Mouse (Mus musculus) forebrain, embryonic 13.5 days (tissue): ENCODE data around the gene Smim1. TPM values are rescaled to one million over a fixed set of nuclear protein-coding genes. Genes with fewer than 3 reads are reported as not detected.
A peak's percentile ranks its signal among the peaks of the same experiment; 100 is the strongest.

Experiments
- ATAC-seq: fragments of 200-750 bp; cut with Nextera tagmentation; 2 replicates; pipeline ENCODE4 v1.8.0; 2017
- H3K27ac ChIP-seq: fragments of 300-500 bp; sonication (generic); 2 replicates; pipeline ENCODE4 v1.5.1; 2015; ENCODE audit warnings: inconsistent platforms, mild to moderate bottlenecking, moderate library complexity
- H3K27me3 ChIP-seq: fragments of 300-500 bp; sonication (generic); 2 replicates; pipeline ENCODE4 v1.6.1; 2015; ENCODE audit warnings: mild to moderate bottlenecking, inconsistent platforms
- H3K36me3 ChIP-seq: fragments of 300-500 bp; sonication (generic); 2 replicates; pipeline ENCODE4 v1.6.1; 2015; ENCODE audit warnings: mild to moderate bottlenecking, inconsistent platforms; ENCODE audit not compliant: poor library complexity, severe bottlenecking
- H3K4me1 ChIP-seq: fragments of 300-500 bp; sonication (generic); 2 replicates; pipeline ENCODE4 v1.6.1; 2015; ENCODE audit warnings: inconsistent platforms
- H3K4me2 ChIP-seq: fragments of 300-500 bp; sonication (generic); 2 replicates; pipeline ENCODE4 v1.6.1; 2015; ENCODE audit warnings: inconsistent platforms, mild to moderate bottlenecking, moderate library complexity
- H3K4me3 ChIP-seq: fragments of 300-500 bp; sonication (generic); 2 replicates; pipeline ENCODE4 v1.5.1; 2015; ENCODE audit warnings: mild to moderate bottlenecking, inconsistent platforms
- H3K9ac ChIP-seq: fragments of 300-500 bp; sonication (generic); 2 replicates; pipeline ENCODE4 v1.6.1; 2015; ENCODE audit warnings: mild to moderate bottlenecking, inconsistent platforms
- H3K9me3 ChIP-seq: fragments of 300-500 bp; sonication (generic); replicated peaks from 2 replicates; pipeline ENCODE4 v1.6.1; 2016; ENCODE audit warnings: inconsistent platforms
- WGBS: fragments of 180-500 bp; shearing (Covaris S2); methylation state at CpG from one replicate; pipeline ENCODE4 v1.1.7; 2015; 5-methylcytosine and 5-hydroxymethylcytosine counted together
- polyA plus RNA-seq: library from polyadenylated mRNA; unstranded; fragments of >200 nt; fragmentation: Nextera tagmentation; extraction: Ambion mirVana; gene quantifications from 2 replicates; pipeline ENCODE4 v1.2.1, GENCODE M21; 2015

Smim1 gene
- polyA plus RNA-seq, 1 experiment from 2014 or later = 2.2 TPM

DNA sequence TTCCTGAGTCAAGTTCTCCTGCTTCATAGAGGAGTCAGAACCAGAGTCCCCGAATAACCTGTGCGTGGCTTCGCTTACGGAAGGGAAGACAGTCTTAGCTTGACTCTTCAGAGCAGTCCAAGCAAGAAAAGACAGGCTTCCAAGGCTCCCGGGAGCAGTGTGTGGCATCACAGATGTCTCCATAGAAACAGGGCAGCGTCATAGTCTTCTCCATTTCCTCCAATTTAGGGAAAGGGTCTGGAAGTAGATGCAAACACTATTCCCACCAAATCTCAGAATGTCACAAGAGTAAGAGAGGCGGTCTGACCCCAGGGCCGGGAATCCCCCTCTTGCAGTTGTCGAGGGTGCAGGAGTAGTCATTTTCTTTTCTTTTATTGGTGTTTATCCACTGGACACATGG, 16.5 kb upstream of the Smim1 start, which contains the start of gene Ccdc27:
Gene Ccdc27, minus strand, starts transcription at position 101 of the 400 bp plus-strand sequence.
- Histone ChIP-seq H3K4me2 (no peak within 1 kb of the TSS), H3K27ac (no peak within 1 kb of the TSS), H3K27me3 (0 out of 2 replicates have a peak, but pooled peaks cover 9% of the 10 kb centered on the region), H3K36me3 (no peaks in the 10 kb centered on the region), H3K9ac (no peak within 1 kb of the TSS), H3K4me3 (no peak within 1 kb of the TSS), H3K9me3 (no peaks in the 10 kb centered on the region), H3K4me1 (no peaks in the 10 kb centered on the region)
- no peak for ATAC-seq
- WGBS = 84% methylated on average over 9 of the region's 9 CpGs

DNA sequence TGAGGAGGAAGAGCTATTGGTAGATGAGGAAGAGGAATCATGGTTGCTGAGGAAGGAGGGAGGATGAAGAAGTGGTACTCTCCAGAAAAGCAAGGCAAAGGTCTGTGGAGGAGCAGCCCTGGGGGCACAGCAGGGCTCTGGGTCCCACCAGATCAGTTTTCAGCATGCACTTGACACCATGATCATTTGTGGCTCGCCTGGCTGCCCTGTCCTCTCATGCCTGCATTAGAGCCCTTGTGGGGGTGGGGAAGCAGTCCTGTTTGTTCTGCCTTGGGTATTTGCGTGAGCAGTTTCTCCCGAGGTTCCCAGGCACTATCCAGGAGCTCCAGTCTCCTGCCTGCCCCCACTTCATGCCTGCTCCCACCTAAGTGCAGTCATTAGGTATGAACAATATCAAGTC, 11.1 kb upstream of the Smim1 start:
- ATAC-seq = no peak
- Histone ChIP-seq H3K4me3 (no peak overlapping the region), H3K36me3 (no peaks in the 10 kb centered on the region), H3K27me3 (peaks cover 10% of the 10 kb centered on the region; the same call in 1 of the 2 replicates), H3K9me3 (no peaks in the 10 kb centered on the region), H3K27ac (no peak overlapping the region), H3K4me2 (no peak overlapping the region), H3K4me1 (no peaks in the 10 kb centered on the region), H3K9ac (no peak overlapping the region)
- 48% methylated on average over 3 of the region's 3 CpGs for WGBS

DNA sequence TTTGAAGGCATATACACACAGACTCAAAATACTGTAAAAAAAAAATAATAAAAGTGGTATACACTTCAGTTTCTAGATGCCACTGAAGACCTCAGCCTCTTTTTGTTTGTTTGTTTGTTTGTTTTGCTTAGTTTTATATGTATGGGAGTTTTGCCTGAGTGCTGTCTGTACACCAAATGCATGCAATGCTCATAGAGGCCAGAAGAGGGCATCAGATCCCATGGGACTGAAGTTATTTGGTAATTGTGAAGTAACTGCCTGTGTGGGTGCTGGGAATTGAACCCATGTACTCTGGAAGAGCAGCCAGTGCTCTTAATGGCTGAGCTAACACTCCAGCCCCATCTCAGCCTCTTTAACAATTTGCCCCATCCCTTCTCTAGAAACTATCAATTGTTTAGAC, 2.6 kb upstream of the Smim1 start:
- Histone ChIP-seq H3K36me3 (no peaks in the 10 kb centered on the region), H3K9ac (no peak overlapping the region), H3K27me3 (peaks cover 39% of the 10 kb centered on the region), H3K4me3 (no peak overlapping the region), H3K4me2 (no peak overlapping the region), H3K9me3 (no peaks in the 10 kb centered on the region), H3K27ac (no peak overlapping the region), H3K4me1 (peaks cover 11% of the 10 kb centered on the region)
- no peak for ATAC-seq

DNA sequence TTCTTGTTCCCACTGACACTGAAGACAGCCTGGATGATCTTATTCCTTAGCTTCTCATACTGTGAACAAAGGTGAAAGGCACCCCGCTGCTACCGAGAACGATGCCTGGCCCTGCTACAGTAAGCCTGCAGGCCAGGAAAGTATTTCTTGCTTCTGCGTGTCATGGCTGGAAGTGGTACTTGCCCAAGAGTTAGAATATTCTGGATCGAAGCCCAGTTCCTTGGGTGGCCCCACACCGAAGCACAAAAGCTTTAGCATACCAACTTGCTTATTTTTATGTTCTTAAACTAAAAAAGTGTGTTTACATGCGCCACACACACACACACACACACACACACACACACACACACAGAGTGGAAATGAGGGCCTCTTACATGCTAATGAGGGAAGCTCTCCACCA, 2.0 kb upstream of the Smim1 start:
- Histone ChIP-seq H3K9ac (no peak overlapping the region), H3K4me3 (no peak overlapping the region), H3K36me3 (no peaks in the 10 kb centered on the region), H3K9me3 (no peaks in the 10 kb centered on the region), H3K27ac (no peak overlapping the region), H3K4me2 (no peak overlapping the region), H3K27me3 (peaks cover 37% of the 10 kb centered on the region), H3K4me1 (peaks cover 11% of the 10 kb centered on the region)
- 74% methylated on average over 7 of the region's 7 CpGs for WGBS
- no peak for ATAC-seq

DNA sequence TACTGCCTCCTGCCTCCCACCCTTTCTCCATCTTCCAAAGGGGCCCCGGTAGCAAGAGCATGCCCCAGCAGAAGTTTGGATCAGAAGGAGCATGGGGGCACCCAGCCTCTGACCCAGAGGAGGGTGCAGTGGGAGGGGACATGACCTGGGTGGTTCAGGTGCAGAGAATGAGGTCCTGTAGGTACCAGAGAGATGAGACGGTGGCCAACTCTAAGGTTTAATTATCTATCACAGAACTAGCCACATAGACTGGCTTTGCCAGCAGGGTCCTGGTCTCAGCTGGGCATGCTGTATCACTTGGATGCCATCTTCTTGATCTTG, 371 bp upstream of the Smim1 start:
- peak overlapping the region; percentile 56 for H3K4me2 ChIP-seq
- no peaks in the 10 kb centered on the region for H3K9me3 ChIP-seq
- H3K27ac ChIP-seq = no peak overlapping the region
- H3K36me3 ChIP-seq = peaks cover 12% of the 10 kb centered on the region
- no peak for ATAC-seq
- 24% methylated on average over 2 of the region's 2 CpGs for WGBS
- H3K9ac ChIP-seq = no peak overlapping the region
- H3K4me3 ChIP-seq = no peak overlapping the region
- H3K27me3 ChIP-seq = peaks cover 37% of the 10 kb centered on the region
- H3K4me1 ChIP-seq = peaks cover 11% of the 10 kb centered on the region

DNA sequence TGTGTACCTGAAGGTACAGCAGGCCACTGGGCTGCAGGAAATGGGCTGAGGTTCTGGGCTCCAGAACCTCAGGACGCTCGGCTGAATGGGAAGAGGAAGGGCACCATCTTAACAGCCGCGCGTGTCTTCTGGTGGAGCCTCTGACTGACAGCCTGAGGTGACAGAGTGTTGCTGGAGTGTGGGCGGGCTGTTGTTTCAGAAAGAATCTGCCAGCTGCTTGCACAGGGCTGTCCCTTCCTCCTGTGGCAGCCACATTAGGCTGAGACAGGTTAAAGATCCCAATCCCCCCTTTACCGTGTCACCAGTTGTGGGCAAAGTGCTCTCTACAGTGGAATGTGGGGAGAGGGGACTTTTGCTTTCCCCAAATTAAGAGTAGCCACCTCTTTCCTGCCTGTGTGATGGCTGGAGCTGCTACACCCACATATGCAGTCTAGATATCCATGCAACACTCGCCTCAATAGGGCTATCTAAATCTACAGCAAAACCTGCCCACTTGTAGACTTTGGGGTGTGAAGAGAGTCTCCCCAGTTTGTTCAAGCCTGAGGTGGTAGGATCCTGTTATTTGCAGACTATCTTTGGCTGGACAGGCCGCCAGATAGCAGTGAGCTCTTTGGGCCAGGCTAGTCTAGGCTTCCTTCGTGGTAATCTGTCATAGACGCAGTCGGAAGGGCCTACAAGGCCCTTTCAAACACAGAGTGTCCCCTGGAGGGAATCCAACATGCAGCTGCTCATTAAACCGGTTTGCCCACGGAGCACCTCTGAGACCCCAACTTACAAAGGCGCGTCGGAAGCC, 1.1 kb downstream of the Smim1 start:
- Histone ChIP-seq H3K4me1 (peaks cover 11% of the 10 kb centered on the region), H3K4me2 (no peak overlapping the region), H3K9ac (0 out of 2 replicates have a peak overlapping the region, but pooled peaks have one; percentile 38), H3K9me3 (no peaks in the 10 kb centered on the region), H3K27me3 (peaks cover 34% of the 10 kb centered on the region), H3K4me3 (no peak overlapping the region), H3K36me3 (peaks cover 27% of the 10 kb centered on the region), H3K27ac (no peak overlapping the region)
- ATAC-seq = no peak
- 36% methylated on average over 17 of the region's 17 CpGs for WGBS

DNA sequence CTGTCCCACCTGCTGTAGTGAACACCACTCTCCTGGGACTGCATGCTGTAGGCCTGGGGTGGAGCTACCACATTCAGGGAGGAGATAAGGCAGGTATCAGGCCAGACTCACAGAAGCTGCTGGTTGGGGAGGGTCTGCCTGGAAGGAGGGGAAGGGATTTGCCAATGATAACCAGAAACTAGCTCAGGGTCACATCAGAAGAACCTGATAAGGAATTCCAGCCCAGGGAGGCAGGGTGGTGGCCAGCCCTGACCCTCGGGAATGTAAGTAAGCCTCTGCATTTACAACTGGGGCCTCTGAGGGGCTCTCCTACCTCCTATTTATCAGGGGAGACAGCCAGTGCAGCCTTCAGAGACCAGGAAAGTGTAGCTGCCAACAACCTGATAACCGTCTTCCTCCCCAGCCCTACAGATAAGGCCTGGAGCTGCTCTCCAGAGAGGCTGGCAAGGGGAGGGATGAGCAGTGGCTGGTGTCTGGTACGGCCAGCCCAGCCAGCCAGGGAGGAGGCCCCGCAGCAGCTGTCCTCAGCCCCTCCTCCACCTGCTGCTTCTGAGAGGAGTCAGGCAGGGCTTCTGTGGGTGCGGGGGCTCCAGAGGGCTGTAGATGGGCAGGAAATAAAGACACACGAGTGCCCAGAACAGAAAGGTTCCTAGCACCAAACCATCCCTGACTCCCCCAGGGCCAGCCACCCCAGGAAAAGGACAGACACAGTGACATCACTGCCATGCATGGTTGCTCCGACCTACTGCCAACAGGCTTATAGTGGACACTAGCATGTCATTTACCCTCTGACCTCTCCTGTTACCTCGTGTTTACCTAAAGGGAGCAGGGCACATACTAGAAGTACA, 2.1 kb downstream of the Smim1 start:
- WGBS = 28% methylated on average over 8 of the region's 8 CpGs

DNA sequence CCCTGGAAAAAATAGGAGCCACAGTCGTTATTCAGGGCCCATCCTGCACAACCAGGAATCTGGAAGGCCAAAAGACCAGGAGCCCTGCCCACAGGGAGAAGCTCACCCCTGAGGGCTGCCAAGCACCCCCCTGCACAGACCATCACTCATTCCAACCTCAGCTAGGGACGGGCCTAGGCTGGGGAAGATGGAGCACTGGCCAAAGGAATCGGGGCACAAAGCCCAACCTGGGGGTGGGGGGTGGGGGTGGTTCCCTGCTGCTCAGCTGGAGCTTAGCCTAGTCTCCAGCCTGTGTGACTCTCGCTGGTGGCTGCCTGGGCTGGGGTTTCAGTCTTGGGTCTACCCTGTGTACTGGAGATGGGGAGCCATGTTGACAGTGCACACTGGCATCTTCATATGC, 3.2 kb downstream of the Smim1 start:
- H3K9me3 ChIP-seq = no peaks in the 10 kb centered on the region
- peaks cover 48% of the 10 kb centered on the region for H3K36me3 ChIP-seq
- H3K4me2 ChIP-seq = no peak overlapping the region
- H3K27me3 ChIP-seq = peaks cover 34% of the 10 kb centered on the region
- 46% methylated on average over 4 of the region's 4 CpGs for WGBS
- ATAC-seq = no peak
- H3K4me3 ChIP-seq = no peak overlapping the region
- H3K27ac ChIP-seq = no peak overlapping the region
- H3K4me1 ChIP-seq = peaks cover 11% of the 10 kb centered on the region
- no peak overlapping the region for H3K9ac ChIP-seq

More for the DNA sequence above, 2.1 kb downstream of the Smim1 start:
- Histone ChIP-seq H3K9me3 (no peaks in the 10 kb centered on the region), H3K9ac (peak overlapping the region; percentile 18; the same call in 1 of the 2 replicates), H3K27ac (no peak overlapping the region), H3K27me3 (peaks cover 34% of the 10 kb centered on the region), H3K4me3 (no peak overlapping the region), H3K36me3 (peaks cover 36% of the 10 kb centered on the region), H3K4me1 (peaks cover 11% of the 10 kb centered on the region), H3K4me2 (no peak overlapping the region)
- ATAC-seq = no peak

DNA sequence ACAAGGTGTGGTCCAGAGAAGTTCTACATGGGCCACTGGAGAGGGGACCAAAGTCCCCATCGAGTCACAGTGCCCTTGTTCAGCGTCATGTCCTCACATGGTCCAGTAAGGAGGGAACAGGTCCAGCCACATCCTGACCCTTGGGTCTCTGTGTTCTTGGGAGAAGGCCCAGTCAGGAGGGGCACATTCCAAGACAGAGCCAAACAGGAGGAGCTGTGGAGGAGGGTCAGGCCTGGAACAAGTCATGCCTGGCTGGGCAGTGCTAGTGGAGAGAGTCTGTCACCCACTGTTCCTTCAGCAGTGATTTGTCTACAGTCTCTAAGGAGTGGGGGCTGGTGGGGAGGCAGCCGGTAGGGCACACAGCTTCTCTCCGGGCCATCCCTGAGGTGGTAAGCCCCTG, 3.6 kb downstream of the Smim1 start:
- ATAC-seq = no peak
- H3K4me2 ChIP-seq = no peak overlapping the region
- no peak overlapping the region for H3K27ac ChIP-seq
- peaks cover 11% of the 10 kb centered on the region for H3K4me1 ChIP-seq
- peaks cover 51% of the 10 kb centered on the region for H3K36me3 ChIP-seq
- 78% methylated on average over 4 of the region's 4 CpGs for WGBS
- H3K4me3 ChIP-seq = no peak overlapping the region
- peaks cover 34% of the 10 kb centered on the region for H3K27me3 ChIP-seq
- no peaks in the 10 kb centered on the region for H3K9me3 ChIP-seq
- H3K9ac ChIP-seq = no peak overlapping the region

DNA sequence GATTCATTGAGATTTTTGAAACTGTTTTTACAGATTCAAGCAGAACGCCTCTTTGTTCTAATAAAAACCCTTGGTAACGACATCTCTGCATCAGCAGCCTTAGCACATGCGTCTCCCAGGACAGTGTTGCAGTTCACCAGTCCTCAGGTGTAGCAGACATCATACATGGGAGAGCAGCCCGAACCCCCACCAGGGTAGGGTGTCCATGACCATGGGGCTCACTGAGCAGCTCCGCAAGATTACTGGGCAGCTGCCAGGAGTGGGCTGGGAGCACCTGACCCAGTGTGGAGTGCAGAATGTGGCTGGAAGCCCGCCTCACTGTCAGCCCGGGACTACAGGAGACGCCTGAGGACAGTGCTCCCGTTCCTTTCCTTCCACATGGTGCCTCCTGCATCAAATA, 4.6 kb downstream of the Smim1 start:
- H3K4me2 ChIP-seq = no peak overlapping the region
- no peak overlapping the region for H3K9ac ChIP-seq
- H3K4me1 ChIP-seq = peaks cover 11% of the 10 kb centered on the region
- H3K4me3 ChIP-seq = no peak overlapping the region
- H3K36me3 ChIP-seq = peaks cover 61% of the 10 kb centered on the region
- no peak for ATAC-seq
- no peak overlapping the region for H3K27ac ChIP-seq
- no peaks in the 10 kb centered on the region for H3K9me3 ChIP-seq
- H3K27me3 ChIP-seq = peaks cover 25% of the 10 kb centered on the region
- 89% methylated on average over 9 of the region's 9 CpGs for WGBS

DNA sequence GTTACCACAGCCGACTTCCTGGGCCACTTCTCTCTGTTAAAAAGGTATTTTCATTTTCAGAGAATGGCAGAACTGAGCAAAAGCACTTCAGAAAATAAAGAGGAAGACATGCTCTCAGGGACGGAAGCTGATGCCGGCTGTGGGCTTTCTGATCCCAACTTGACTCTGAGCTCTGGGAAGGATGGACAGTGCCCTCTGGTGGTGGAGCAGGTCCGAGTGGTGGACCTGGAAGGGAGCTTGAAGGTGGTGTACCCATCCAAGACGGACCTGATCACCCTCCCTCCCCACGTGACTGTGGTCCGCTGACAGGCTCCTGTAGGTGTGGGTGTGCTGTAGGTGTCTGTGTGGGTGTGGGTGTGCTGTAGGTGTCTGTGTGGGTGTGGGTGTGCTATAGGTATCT, 6.5 kb downstream of the Smim1 start:
- Histone ChIP-seq H3K9ac (no peak overlapping the region), H3K4me3 (no peak overlapping the region), H3K4me2 (no peak overlapping the region), H3K36me3 (peaks cover 80% of the 10 kb centered on the region), H3K4me1 (no peaks in the 10 kb centered on the region; the same call in 1 of the 2 replicates), H3K27ac (no peak overlapping the region), H3K9me3 (no peaks in the 10 kb centered on the region), H3K27me3 (peaks cover 6% of the 10 kb centered on the region; the same call in 1 of the 2 replicates)
- WGBS = 72% methylated on average over 7 of the region's 7 CpGs
- ATAC-seq = no peak

DNA sequence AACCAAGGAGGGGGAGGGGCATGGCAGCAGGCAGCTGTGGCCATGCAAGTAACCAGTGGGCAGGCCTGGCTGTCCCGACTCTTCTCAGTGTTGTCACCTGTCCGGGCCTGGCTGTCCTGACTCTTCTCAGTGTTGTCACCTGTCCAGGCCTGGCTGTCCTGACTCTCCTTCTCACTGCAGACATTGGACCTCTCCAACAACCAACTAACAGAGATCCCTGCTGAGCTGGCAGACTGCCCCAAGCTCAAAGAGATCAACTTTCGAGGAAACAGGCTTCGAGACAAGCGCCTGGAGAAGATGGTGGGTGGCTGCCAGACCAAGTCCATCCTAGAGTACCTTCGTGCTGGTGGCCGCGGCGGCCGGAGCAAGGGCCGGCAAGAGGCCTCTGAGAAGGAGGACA, 10.6 kb downstream of the Smim1 start:
- ATAC-seq = no peak
- H3K4me1 ChIP-seq = peaks cover 26% of the 10 kb centered on the region
- H3K9me3 ChIP-seq = no peaks in the 10 kb centered on the region
- no peak overlapping the region for H3K27ac ChIP-seq
- H3K4me3 ChIP-seq = no peak overlapping the region
- 93% methylated on average over 6 of the region's 11 CpGs for WGBS
- H3K36me3 ChIP-seq = peaks cover 71% of the 10 kb centered on the region
- no peak overlapping the region for H3K4me2 ChIP-seq
- H3K9ac ChIP-seq = no peak overlapping the region
- H3K27me3 ChIP-seq = no peaks in the 10 kb centered on the region
